Mouse (Mus musculus) urinary bladder, postnatal 0 days (tissue): ENCODE measurements around the gene AF067063. TPM values are rescaled to one million over a fixed set of nuclear protein-coding genes. Genes with fewer than 3 reads are reported as not detected.

Experiments used
- polyA plus RNA-seq: library from polyadenylated mRNA; unstranded; fragments of >200 nt; fragmentation: Nextera tagmentation; extraction: Ambion mirVana; gene quantifications from 2 replicates; pipeline ENCODE4 v1.2.1, GENCODE M21; 2015

Gene AF067063
- not detected in 2 replicates for polyA plus RNA-seq

GRCm38 (mm10) chr13:119830116-119830515 lies at the start of gene AF067063:
AF067063 (minus strand) TSS chr13:119830216.

DNA sequence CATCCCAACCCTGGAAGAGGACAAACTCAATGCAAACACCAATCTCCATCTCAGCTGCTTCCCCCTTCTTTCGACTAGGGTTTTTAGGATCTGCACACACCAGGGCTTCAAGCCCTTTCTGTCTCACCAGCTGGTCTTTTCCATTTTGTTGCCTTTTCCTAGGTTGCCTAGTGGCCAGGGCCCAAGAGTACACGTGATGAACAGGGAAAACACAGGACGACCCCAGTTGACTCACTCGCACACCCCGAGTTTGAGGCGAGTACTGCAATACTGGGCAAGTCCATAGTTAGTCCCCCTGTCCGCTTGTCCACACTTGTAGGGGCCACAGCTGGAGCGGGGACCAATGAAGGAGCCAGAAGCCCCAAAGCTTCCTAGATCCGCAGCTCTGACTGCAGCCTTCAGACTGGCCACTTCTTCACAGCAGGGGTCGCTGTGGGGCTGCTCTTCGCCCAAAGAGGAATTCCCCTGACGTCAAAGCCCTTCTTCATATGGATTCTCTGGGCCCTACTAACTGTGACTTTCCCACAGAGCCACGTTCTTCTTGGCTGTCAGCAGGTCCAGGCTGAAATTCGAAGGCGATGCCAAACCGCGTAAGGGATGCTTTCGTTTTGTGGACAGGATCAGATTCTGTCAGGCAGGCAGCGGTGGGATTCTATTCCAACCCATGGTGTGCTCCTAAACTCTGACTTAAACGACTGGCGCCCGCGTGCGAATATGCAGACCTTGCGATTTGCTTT lies 5.5 kb upstream of the AF067063 start, which contains the start of gene D13Ertd608e:
D13Ertd608e (plus strand) TSS at position 687 of the 737 bp plus-strand sequence.

DNA sequence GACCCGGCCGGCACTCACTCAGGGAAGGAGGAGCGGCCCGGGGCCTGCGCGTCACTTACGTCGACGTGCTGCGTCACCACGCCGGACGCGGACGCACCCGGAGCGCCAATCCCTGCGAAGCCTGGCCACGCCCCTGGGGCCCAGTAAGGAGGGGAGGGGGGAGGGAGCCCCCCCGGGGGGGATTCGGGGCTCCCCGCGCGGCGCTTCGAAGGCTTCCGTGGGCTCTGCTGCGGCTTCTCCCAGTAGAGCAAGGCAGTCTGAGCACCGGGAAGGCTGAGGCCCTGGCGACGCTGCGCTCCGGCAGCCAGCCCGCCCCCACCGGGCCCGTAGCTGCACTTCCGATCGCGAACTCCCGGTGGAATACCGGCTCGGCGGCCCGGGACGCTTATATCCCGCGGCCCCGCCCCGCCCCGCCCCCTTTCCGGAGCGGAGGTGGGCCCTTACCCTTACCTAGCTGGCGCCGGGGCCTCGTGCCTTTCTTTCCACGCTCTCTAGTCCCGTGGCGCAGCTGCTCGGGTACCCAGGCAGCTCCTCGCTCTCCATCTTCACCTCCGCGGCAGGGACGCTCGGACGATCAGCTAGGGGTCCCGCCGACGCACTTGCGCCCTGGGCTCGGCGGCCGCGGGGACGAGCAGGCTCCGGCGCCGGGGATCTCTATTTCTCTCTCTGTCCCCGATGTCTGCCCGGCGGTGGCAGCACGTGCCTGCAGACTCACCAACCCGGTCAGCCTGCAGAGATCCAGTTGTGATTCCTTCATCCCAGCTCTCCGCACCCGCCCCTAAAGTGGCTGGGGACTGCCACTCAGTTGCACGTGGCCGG lies 39.0 kb downstream of the AF067063 start, which contains the start of gene Zfp131:
Zfp131 (minus strand) TSS at position 129 of the 819 bp plus-strand sequence.

Other genes starting within 250 kb of the AF067063 start
- not detected in 2 replicates for gene Ccl28, start 206.4 kb downstream of the AF067063 start, polyA plus RNA-seq
- gene Hmgcs1, start 139.8 kb downstream of the AF067063 start, polyA plus RNA-seq = 130 and 305 TPM in 2 replicates
- gene Nim1k, start 74.3 kb downstream of the AF067063 start, polyA plus RNA-seq = 0.31 and 0.39 TPM in 2 replicates
- gene Zfp131, start 39.3 kb downstream of the AF067063 start, polyA plus RNA-seq = 17.9 and 22.7 TPM in 2 replicates
- not detected in 2 replicates for gene D13Ertd608e, start 5.8 kb upstream of the AF067063 start, polyA plus RNA-seq
- not detected in 2 replicates for gene Tcstv1, start 64.6 kb upstream of the AF067063 start, polyA plus RNA-seq
- gene Gm21761, start 99.1 kb upstream of the AF067063 start, polyA plus RNA-seq = not detected in 2 replicates
- not detected in 2 replicates for gene B020031M17Rik, start 120.6 kb upstream of the AF067063 start, polyA plus RNA-seq
- not detected in 2 replicates for gene Gm36079, start 196.8 kb upstream of the AF067063 start, polyA plus RNA-seq
- 0.17 and 0.54 TPM in 2 replicates for gene Gm21188, start 222.0 kb upstream of the AF067063 start, polyA plus RNA-seq